In the genomic region with DNA sequence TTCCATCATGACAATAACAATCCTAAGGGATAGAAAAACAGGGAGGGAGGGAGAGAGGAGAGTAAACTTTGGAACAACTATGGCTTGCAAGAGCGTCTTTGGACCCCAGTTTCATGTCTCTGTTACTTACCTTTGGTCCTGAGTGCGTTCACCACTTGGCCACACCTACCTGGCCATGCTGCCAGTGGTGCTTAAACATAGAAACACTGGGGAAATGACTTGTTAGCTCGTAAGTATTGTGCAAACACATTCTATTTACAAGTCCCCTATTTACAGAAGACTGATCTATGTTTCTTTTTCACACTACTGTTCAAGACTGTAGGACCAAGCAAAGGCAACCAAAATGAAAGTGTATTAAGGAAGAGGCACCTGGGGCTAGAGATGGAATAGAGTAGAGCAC, we compare ENCODE assay signal across 19 mouse cellular contexts. TPM values are rescaled to one million over a fixed set of nuclear protein-coding genes. Genes with fewer than 3 reads are reported as not detected.
DNase-seq lines count a peak whose midpoint lies in the region; ATAC-seq and TF ChIP-seq lines count a peak whose summit lies in the region.
"Had no signal": no experiment of that assay in that cellular context is flagged by ENCODE, and none has a peak within 500 bp of the region (broad histone marks: within the 10 kb centered on the region; RNA-seq: fewer than 3 reads in every experiment).

No protein-coding gene starts in this region.

- DNase-seq in lung, adult 18-20 months: peak; percentile 63 to 71
- DNase-seq in lung, adult 2 months: no peak
- DNase-seq in lung, postnatal 0 days (ENCODE audit: low spot score): peak; percentile 58
- peak; percentile 50 for DNase-seq in lung, postnatal 25 days (ENCODE audit: low spot score)
- DNase-seq in stomach, postnatal 0 days (ENCODE audit: low spot score): peak; percentile 35
- no peak for DNase-seq in left cerebral cortex, postnatal 36 days (ENCODE audit: low spot score in 2 of 2)
- no peak for DNase-seq in frontal cortex, adult 2 months (ENCODE audit: extremely low spot score in 1 of 2, low spot score in 1 of 2)
- DNase-seq: adrenal gland, adult 2 months; adrenal gland, postnatal 25 days; cerebellum, adult 9-10 months; cerebellum, postnatal 25 days; gastrocnemius, adult 2 months; gastrocnemius, postnatal 25 days had no signal

- no peak overlapping the region for H3K27ac ChIP-seq in lung, postnatal 0 days (ENCODE audit: low read length)
- no peak overlapping the region for H3K27ac ChIP-seq in stomach, postnatal 0 days (replicated peaks)
- H3K27ac ChIP-seq: embryonic facial prominence, embryonic 12.5 days; gastrocnemius, adult 2 months; hindbrain, embryonic 10.5 days; hindbrain, embryonic 14.5 days had no signal

- intact Hi-C loops in left cerebral cortex, postnatal 36 days (cut with DNase I): no loop called here

- TF ChIP-seq POLR2A in lung, adult 2 months (IDR thresholded peaks at IDR 0.05; ENCODE audit: borderline replicate concordance, extremely low read depth, low read depth, low read length): no peak

- no peak overlapping the region for H3K9ac ChIP-seq in lung, postnatal 0 days (replicated peaks; ENCODE audit: low read depth)
- no peak overlapping the region for H3K9ac ChIP-seq in stomach, postnatal 0 days (ENCODE audit: low read length)
- H3K9ac ChIP-seq: embryonic facial prominence, embryonic 12.5 days; heart, embryonic 12.5 days; hindbrain, embryonic 14.5 days had no signal

- WGBS in lung, adult 2 months: 52% methylated on average over 3 of the region's 3 CpGs
- 47% methylated on average over 3 of the region's 3 CpGs for WGBS in lung, postnatal 0 days
- 54% methylated on average over 3 of the region's 3 CpGs for WGBS in stomach, postnatal 0 days

- TF ChIP-seq EP300 in lung, postnatal 0 days (IDR thresholded peaks at IDR 0.05): no peak
- TF ChIP-seq EP300 in stomach, postnatal 0 days (optimal IDR thresholded peaks at IDR 0.05): no peak

- no peaks in the 10 kb centered on the region for H3K36me3 ChIP-seq in lung, postnatal 0 days (ENCODE audit: insufficient read depth, low read length)
- H3K36me3 ChIP-seq in stomach, postnatal 0 days (ENCODE audit: control insufficient read depth, insufficient read depth, low read length): no peaks in the 10 kb centered on the region
- H3K36me3 ChIP-seq: embryonic facial prominence, embryonic 12.5 days; heart, embryonic 12.5 days; hindbrain, embryonic 10.5 days had no signal

- H3K4me1 ChIP-seq in lung, adult 2 months (ENCODE audit: control insufficient read depth, insufficient read depth, low read length): peaks cover 18% of the 10 kb centered on the region
- H3K4me1 ChIP-seq in lung, postnatal 0 days (ENCODE audit: insufficient read depth, low read depth, low read length): no peaks in the 10 kb centered on the region
- no peaks in the 10 kb centered on the region for H3K4me1 ChIP-seq in stomach, postnatal 0 days (replicated peaks; ENCODE audit: control insufficient read depth, insufficient read depth)
- H3K4me1 ChIP-seq: embryonic facial prominence, embryonic 12.5 days had no signal

- TF ChIP-seq CTCF in lung, adult 2 months (IDR thresholded peaks at IDR 0.05; ENCODE audit: insufficient read depth, low read length): no peak
- no peak for TF ChIP-seq CTCF in lung, postnatal 0 days (IDR thresholded peaks at IDR 0.05)
- TF ChIP-seq CTCF in stomach, postnatal 0 days (IDR thresholded peaks at IDR 0.05; ENCODE audit: low read depth): no peak

- no peak overlapping the region for H3K4me3 ChIP-seq in lung, adult 2 months (replicated peaks; ENCODE audit: extremely low read depth, low read depth, low read length)
- no peak overlapping the region for H3K4me3 ChIP-seq in lung, postnatal 0 days (ENCODE audit: low read depth, low read length)
- H3K4me3 ChIP-seq in stomach, postnatal 0 days (ENCODE audit: low read depth, low read length): no peak overlapping the region
- H3K4me3 ChIP-seq: embryonic facial prominence, embryonic 12.5 days; gastrocnemius, adult 2 months; heart, embryonic 12.5 days; hindbrain, embryonic 10.5 days had no signal

- no peaks in the 10 kb centered on the region for H3K27me3 ChIP-seq in lung, postnatal 0 days (replicated peaks; ENCODE audit: insufficient read depth, low read length)
- no peaks in the 10 kb centered on the region for H3K27me3 ChIP-seq in stomach, postnatal 0 days (ENCODE audit: control insufficient read depth, insufficient read depth, low read length)
- H3K27me3 ChIP-seq: embryonic facial prominence, embryonic 12.5 days; heart, embryonic 12.5 days had no signal

- H3K9me3 ChIP-seq in lung, postnatal 0 days (ENCODE audit: low read length): no peaks in the 10 kb centered on the region
- H3K9me3 ChIP-seq in stomach, postnatal 0 days (ENCODE audit: control insufficient read depth, low read length): no peaks in the 10 kb centered on the region
- H3K9me3 ChIP-seq: embryonic facial prominence, embryonic 12.5 days; heart, embryonic 12.5 days; hindbrain, embryonic 10.5 days had no signal

- no peak overlapping the region for H3K4me2 ChIP-seq in lung, postnatal 0 days (replicated peaks; ENCODE audit: low read depth, low read length)
- H3K4me2 ChIP-seq in stomach, postnatal 0 days (replicated peaks; ENCODE audit: low read depth): no peak overlapping the region
- H3K4me2 ChIP-seq: embryonic facial prominence, embryonic 12.5 days; heart, embryonic 12.5 days; hindbrain, embryonic 14.5 days had no signal

- peak; percentile 31; the same call in 1 of the 2 replicates for ATAC-seq in lung, postnatal 0 days
- ATAC-seq in stomach, postnatal 0 days (ENCODE audit: low FRiP score, low TSS enrichment): no peak
- ATAC-seq: forebrain, embryonic 16.5 days had no signal

RNA-seq across cellular contexts. Expression of a gene that starts 39.5 kb away (rescaled TPM):
- polyA plus RNA-seq in lung, adult 2 months (2012; rRNA removed): 204 and 323 TPM in 2 replicates
- polyA plus RNA-seq in lung, postnatal 0 days (2015; fragmentation: Nextera tagmentation; extraction: Ambion mirVana): 438 and 517 TPM in 2 replicates
- polyA plus RNA-seq in stomach, postnatal 0 days (2015; fragmentation: Nextera tagmentation; extraction: Ambion mirVana): 65.9 and 69.6 TPM in 2 replicates
- 10 to 100 TPM; 15.6 to 18.0 TPM for total RNA-seq in left cerebral cortex, postnatal 36 days (2021)
- 34.1 and 34.5 TPM in 2 replicates for polyA plus RNA-seq in frontal cortex, adult 2 months (2012; rRNA removed)
- total RNA-seq: granulocyte monocyte progenitor cell, adult 5-6 weeks had no signal

Comparison
In these comparisons a context has a peak if more than half of its experiments do, and no peak if none do; other contexts are left out.
1. DNase-seq: peak in lung, adult 18-20 months (2 of 2), lung, postnatal 0 days (single experiment), lung, postnatal 25 days (single experiment) and stomach, postnatal 0 days (single experiment); none in lung, adult 2 months (single experiment), left cerebral cortex, postnatal 36 days (0 of 2) and frontal cortex, adult 2 months (0 of 2).